ENCODE assay signal across 8 mouse cellular contexts in genomic region chr12:85280105-85280844, GRCm38 (mm10). TPM values are rescaled to one million over a fixed set of nuclear protein-coding genes. Genes with fewer than 3 reads are reported as not detected.
DNase-seq lines count a peak whose midpoint lies in the region; ATAC-seq and TF ChIP-seq lines count a peak whose summit lies in the region.

No protein-coding gene starts in this region.

- no peak for TF ChIP-seq CTCF in cortical plate, adult 2 months (IDR thresholded peaks at IDR 0.05; ENCODE audit: extremely low read depth, insufficient read depth, low read length)

- H3K4me1 ChIP-seq in cortical plate, adult 2 months (ENCODE audit: control insufficient read depth, insufficient read depth, low read length), result peaks cover 2% of the 10 kb centered on the region

- peak; percentile 94 for DNase-seq in gastrocnemius, postnatal 10 days
- DNase-seq in induced T-regulatory cell, adult 2 months (ENCODE audit: low read depth), result peak; percentile 99
- peak; percentile 90 to 98 for DNase-seq in left cerebral cortex, adult 9 months (ENCODE audit: low spot score in 2 of 2)
- DNase-seq in right cerebral cortex, postnatal 14 days, result peak; percentile 94
- peak; percentile 98 to 99 for DNase-seq in urinary bladder, postnatal 36 days (ENCODE audit: low spot score in 2 of 2)

- peak; percentile 60; the same call in 1 of the 2 replicates for TF ChIP-seq POLR2A in cortical plate, adult 2 months (IDR thresholded peaks at IDR 0.05; ENCODE audit: extremely low read depth, insufficient read depth, low read length)

- H3K27ac ChIP-seq in cortical plate, adult 2 months (ENCODE audit: insufficient read depth, low read length), result peak overlapping the region; percentile 40

- peak; percentile 98 for ATAC-seq in activated CD4-positive, CD25-positive, alpha-beta regulatory T cell, adult 4 months
- peak; percentile 83 for ATAC-seq in megakaryocyte progenitor cell, adult 5-6 weeks (replicated peaks; ENCODE audit: poor library complexity)

- peak overlapping the region; percentile 82 for H3K4me3 ChIP-seq in cortical plate, adult 2 months (ENCODE audit: insufficient read depth, low read length)

RNA-seq across cellular contexts. Expression of gene Acyp1, which starts 8.0 kb away (rescaled TPM):
- polyA plus RNA-seq in activated CD4-positive, CD25-positive, alpha-beta regulatory T cell, adult 4 months (2017; shearing (Covaris generic)), result 10 to 100 TPM; 47.4 to 52.5 TPM
- 48.4 and 53.7 TPM in 2 replicates for polyA plus RNA-seq in cortical plate, adult 2 months (2012; rRNA removed)
- 10 to 100 TPM; 20.5 to 24.9 TPM for total RNA-seq in gastrocnemius, postnatal 10 days (2021)
- 52.4 and 52.8 TPM in 2 replicates for total RNA-seq in megakaryocyte progenitor cell, adult 5-6 weeks (2015)
- total RNA-seq in megakaryocyte progenitor cell, adult 5-6 weeks (2017), result 40.4 and 54.5 TPM in 2 replicates

RNA-seq across cellular contexts. Expression of gene Zc2hc1c, which starts 8.1 kb away (rescaled TPM):
- under 1 TPM; 0.21 to 0.27 TPM for polyA plus RNA-seq in activated CD4-positive, CD25-positive, alpha-beta regulatory T cell, adult 4 months (2017; shearing (Covaris generic))
- 1.2 TPM in 2 replicates for polyA plus RNA-seq in cortical plate, adult 2 months (2012; rRNA removed)
- under 1 TPM; 0.63 TPM for total RNA-seq in gastrocnemius, postnatal 10 days (2021)
- total RNA-seq in megakaryocyte progenitor cell, adult 5-6 weeks (2015), result not detected in 2 replicates
- total RNA-seq in megakaryocyte progenitor cell, adult 5-6 weeks (2017), result not detected in 2 replicates

RNA-seq across cellular contexts. Expression of gene Mlh3, which starts 9.9 kb away (rescaled TPM):
- polyA plus RNA-seq in activated CD4-positive, CD25-positive, alpha-beta regulatory T cell, adult 4 months (2017; shearing (Covaris generic)), result 10 to 100 TPM in 1 of 2 experiments, 1 to 10 TPM in 1; 10.0 to 10.4 TPM
- polyA plus RNA-seq in cortical plate, adult 2 months (2012; rRNA removed), result 12.7 and 13.7 TPM in 2 replicates
- 10 to 100 TPM in 1 of 2 experiments, 1 to 10 TPM in 1; 8.7 to 10.8 TPM for total RNA-seq in gastrocnemius, postnatal 10 days (2021)
- total RNA-seq in megakaryocyte progenitor cell, adult 5-6 weeks (2015), result 5.6 and 7.9 TPM in 2 replicates
- total RNA-seq in megakaryocyte progenitor cell, adult 5-6 weeks (2017), result 7.9 and 9.7 TPM in 2 replicates

RNA-seq across cellular contexts. Expression of gene Nek9, which starts 58.9 kb away (rescaled TPM):
- 10 to 100 TPM; 12.2 to 12.4 TPM for polyA plus RNA-seq in activated CD4-positive, CD25-positive, alpha-beta regulatory T cell, adult 4 months (2017; shearing (Covaris generic))
- polyA plus RNA-seq in cortical plate, adult 2 months (2012; rRNA removed), result 31.7 and 33.3 TPM in 2 replicates
- 10 to 100 TPM; 50.5 to 50.7 TPM for total RNA-seq in gastrocnemius, postnatal 10 days (2021)
- 34.0 and 36.1 TPM in 2 replicates for total RNA-seq in megakaryocyte progenitor cell, adult 5-6 weeks (2015)
- total RNA-seq in megakaryocyte progenitor cell, adult 5-6 weeks (2017), result 20.4 and 23.6 TPM in 2 replicates

Comparison
In these comparisons a context has a peak if more than half of its experiments do, and no peak if none do; other contexts are left out.
1. Peak in every context shown above with its lines: DNase-seq, ATAC-seq, H3K4me3 ChIP-seq and H3K27ac ChIP-seq.